Mouse (Mus musculus) kidney, adult 9 months (tissue): ENCODE results near the gene Taz.

ENCODE experiments used
- DNase-seq: peaks from one replicate; pipeline ENCODE4 v3.0.0; 2022

The Taz gene

GRCm38 (mm10) chrX:74281732-74282394 is at the start of gene Taz, which contains the start of gene Dnase1l1:
Taz (plus strand) TSS chrX:74281912.
Dnase1l1 (minus strand) TSS chrX:74282337.
- DNase-seq: peak; percentile 92

DNA sequence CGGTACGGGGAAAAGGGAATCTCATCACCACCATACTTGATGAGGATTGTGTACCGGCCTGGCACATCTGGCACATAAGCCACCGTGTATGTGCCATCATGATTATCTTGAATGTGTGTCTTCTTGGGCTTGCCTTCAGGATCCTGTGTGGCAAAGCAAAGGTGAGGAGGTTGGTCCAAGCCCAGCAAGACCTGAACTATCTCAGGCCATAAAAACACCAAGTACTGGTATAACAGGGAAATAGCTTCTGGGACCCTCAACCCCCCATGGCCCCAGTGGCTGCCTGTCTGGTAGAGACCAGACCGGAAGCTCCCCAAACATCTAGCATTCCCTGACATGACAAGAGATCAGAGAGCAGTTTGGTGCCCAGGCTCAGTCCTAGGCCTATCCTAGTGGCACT is 48.5 kb upstream of the Taz start:
- DNase-seq: no peak

DNA sequence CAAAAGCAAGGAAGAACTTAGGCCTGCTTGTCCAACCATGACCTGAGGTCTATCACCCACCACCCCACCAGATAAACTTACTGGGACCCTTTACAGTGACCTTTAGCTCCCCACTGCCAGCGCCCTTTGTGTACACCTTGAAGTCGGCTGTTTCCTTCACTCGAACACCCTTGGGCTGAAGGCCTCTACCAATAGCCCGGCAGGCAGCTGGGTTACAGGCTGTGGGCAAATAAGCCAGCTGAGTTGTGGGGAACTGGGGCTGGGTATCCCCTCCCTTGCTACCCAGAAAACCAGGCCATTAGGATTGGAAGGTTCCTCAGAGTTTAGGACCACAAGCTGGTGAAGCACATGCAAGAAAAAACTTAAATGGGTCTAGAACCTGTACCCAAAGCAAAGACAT is 41.4 kb upstream of the Taz start:
- DNase-seq: no peak

- DNase-seq: peak; percentile 11
Observed at GRCm38 (mm10) chrX:74243396-74243795, 38.3 kb upstream of the Taz start.

- peak; percentile 10 for DNase-seq
Observed at GRCm38 (mm10) chrX:74243807-74244206, 37.9 kb upstream of the Taz start.

DNA sequence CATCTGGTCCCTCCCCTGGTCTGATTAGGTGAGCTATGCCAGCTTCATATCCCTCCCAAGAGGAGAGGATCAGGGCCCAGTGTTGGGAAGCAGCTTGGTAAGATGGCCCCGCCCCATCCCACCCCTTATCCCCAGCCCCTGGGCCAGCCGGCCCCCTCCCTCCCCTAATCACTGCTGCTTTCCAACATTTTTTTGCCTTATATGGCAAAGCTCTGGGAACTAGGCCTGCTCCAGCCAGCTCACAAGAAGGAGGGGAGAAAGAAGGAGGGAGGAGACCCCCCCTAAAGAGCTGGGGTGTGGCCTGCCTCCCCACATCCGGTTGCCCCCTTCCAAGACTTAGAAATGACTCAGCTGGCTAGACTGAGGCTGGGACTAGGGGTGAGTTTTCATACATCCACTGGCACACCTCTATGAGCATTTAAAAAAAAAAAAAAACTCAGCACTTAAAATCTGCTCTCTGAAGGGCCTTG is 37.1 kb upstream of the Taz start:
- DNase-seq: peak; percentile 56

DNA sequence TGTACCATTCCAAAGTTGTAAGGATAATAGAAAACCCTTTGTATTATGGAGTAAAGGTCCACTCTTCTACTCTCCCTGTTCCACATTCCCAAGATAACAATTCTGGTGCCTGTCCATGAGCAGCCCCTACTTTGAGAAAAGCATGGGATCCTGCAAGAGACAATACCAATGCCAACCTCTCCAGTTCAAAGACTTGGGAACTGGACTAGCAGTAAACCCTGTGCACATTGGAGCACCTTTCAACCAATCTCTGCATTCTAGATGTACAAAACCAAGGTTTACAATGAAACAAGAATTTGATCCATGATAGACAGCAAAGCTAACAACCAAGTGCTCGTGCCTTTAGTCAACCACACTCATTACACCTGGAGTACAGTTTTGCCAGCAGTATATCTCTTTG is 36.6 kb upstream of the Taz start:
- no peak for DNase-seq

DNA sequence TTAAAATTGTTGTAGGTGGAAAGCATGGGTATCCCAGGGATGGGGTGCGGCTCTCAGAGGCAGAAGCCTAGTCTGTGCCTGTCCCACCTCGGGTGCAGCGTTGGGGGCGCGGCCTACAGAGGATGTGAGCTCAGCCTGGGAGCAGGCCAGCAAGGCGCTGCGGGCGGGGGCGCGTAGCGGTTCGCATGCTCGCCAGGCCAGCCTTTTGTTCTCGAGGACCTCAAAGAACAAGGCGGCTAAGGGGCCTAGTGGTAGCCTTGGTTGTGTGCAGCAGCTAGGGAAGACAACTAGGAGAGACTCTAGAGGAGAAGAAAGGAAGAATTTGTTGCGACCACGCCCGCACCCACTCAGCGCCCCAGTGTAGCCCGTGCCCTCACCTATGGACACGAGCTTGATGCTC is 36.0 kb upstream of the Taz start:
- DNase-seq: peak; percentile 66

- DNase-seq: peak; percentile 92
Observed at GRCm38 (mm10) chrX:74246213-74246681, 35.5 kb upstream of the Taz start.

- no peak for DNase-seq
Observed at GRCm38 (mm10) chrX:74246693-74247092, 35.0 kb upstream of the Taz start.

- peak; percentile 66 for DNase-seq
Observed at GRCm38 (mm10) chrX:74248651-74249050, 33.1 kb upstream of the Taz start.

- peak; percentile 63 for DNase-seq
Observed at GRCm38 (mm10) chrX:74249615-74250014, 32.1 kb upstream of the Taz start, which contains the start of gene Flna. Flna (minus strand) TSS chrX:74249820.

- peak; percentile 95 for DNase-seq
Observed at GRCm38 (mm10) chrX:74254153-74254887, 27.4 kb upstream of the Taz start, which contains the start of gene Emd. Emd (plus strand) TSS chrX:74254687.

GRCm38 (mm10) chrX:74254888-74255565 is 26.7 kb upstream of the Taz start:
- DNase-seq: no peak

DNA sequence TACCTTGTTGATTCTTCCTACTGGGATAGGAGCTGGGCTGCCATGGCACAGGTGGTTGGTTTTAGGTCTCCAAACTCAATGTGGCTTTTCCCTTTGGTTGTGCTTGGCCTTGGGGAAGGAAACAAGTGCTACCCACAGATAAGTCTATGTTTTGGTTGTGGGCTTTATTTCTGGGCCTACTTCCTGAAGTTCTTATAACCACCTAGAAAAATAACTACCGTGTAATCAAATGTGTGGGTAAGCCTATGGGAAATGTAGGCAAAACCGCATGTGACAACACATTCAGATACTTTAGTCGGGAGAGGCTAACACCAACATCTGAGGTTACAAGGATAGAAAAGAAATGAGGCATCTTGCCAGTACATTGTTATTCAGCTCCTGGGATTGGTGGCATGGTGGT is 24.0 kb upstream of the Taz start:
- no peak for DNase-seq

- DNase-seq: no peak
Observed at GRCm38 (mm10) chrX:74269736-74270061, 12.0 kb upstream of the Taz start.

DNA sequence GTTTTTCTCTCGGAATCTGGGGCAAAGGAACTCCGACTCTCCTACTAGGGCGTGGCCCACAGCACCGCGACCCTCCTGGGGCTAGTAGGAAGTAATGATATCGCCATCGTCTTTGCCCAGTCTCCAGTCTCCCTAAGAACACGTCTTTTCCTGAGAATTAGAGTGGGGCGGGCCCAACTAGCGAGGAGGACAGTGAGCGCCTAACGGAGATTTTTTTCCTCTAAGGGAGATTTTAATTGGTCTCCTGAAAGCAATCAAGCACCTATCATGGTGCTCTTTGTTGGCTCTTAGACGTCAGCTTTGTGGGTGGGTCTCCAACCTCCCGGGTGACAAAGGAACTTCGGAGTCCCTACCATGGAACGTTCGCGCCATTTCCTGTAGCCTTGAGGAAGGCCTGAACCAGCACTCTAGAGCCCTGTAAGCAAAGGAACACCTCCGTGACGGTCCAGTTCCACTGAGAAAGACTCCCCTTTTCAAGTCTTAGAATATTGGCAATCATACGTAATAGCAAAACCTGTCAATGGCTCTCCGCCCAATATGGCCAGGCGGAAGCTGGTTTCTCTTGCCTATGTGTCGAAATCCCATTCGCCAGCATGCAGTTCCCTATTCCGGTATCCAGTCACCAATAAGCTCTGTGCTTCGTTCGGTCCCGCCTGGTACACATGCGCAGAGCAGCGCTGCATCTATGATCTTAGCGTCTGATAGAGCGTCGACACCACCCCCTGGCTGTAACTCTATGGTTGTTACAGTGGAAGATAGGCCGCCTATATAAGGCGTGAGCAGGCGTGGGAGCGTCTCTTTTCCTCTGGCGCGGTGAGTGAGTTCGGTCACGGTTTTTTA is 11.4 kb upstream of the Taz start, which contains the start of gene Rpl10:
Gene Rpl10, plus strand, starts transcription at position 751 of the 840 bp plus-strand sequence.
- DNase-seq: peak; percentile 97

GRCm38 (mm10) chrX:74270902-74271551 is 10.7 kb upstream of the Taz start:
- peak; percentile 50 for DNase-seq

DNA sequence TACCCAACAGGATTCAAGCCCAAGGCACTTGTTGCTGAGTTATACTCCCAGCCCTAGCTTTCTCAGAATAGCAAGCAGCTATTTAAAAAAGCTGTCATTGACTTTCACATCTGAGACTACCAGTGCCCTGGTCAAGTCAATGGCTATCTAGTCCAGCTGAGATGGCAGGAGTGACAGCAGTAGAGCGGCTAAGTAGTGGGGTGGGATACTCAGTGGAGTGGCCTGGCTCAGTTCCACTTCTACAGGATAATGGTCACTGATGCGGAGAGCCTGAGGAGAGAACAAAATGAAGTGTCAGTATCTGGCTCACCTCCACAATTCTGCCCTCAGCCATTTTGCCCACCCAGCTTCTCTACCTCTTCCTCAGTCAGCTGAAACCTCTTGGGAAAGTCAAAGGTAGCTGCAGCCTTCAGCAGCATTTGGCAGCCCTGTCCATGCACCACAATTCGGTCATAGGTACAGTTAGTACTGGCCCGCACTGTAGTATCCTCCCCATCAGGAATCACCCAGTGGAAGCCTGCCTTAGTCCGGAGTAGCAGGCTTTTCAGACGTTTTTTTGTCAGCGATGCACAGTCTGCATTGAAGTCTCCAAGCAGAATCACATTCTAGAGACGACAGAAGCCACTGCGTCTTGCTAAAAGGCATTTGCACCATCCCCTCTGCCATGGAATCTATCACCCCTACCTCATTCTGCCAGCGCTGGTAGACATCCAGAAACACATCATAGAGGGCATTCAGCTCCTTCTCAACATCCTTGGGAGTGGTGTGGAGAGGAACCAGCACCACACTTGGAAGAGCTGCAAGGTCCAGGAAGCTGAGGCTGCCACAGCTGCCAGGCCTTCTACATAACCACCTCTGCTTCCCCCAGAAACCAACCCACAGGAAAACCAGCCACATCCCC is 8.0 kb upstream of the Taz start:
- DNase-seq: peak; percentile 22

GRCm38 (mm10) chrX:74277916-74278315 is 3.8 kb upstream of the Taz start:
- no peak for DNase-seq
